Mouse (Mus musculus): ENCODE measurements around the gene Ensa. TPM values are rescaled to one million over a fixed set of nuclear protein-coding genes. Genes with fewer than 3 reads are reported as not detected.

The Ensa gene
- total and polyA plus RNA-seq, 3 experiments: 19.2 to 133 (median 104) TPM

DNA sequence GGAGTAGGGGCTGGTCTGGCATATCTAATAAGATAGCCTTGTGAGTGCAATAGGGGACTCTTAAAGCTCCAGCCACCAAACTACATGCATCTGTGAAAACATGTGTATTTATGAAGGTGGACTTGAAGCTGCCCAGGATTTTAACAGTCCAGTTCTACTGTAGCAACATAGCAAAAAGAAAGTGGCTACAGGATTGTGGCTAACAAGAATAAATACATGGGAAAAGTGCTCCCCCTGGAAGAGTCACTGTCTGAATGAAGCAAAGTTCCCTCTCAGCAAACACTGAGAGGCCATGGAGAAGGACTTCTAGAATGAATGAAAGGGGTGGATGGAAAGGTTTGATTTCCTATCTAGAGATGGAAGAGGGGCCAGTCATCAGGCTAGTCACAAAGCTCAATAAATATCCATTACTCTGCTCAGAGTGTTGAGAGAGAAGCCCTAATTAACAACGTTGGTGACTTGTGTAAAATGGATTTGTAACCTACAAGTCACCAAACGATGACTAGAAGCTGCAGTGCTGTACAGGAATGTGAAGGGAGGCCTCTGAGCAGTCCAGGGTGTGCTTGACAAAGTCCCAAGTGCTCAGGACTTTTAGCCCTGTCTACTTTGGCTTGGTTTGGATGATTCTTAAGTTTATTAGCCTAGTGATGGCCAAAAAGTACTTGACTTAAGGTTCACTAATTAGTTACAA lies 36.1 kb downstream of the Ensa start:
- Histone ChIP-seq H3K27me3 (ENCODE audit: insufficient read depth, low read length) (no peaks in the 10 kb centered on the region), H3K4me3 (ENCODE audit: low read depth, low read length) (peak overlapping the region; percentile 83), H3K9me3 (replicated peaks) (no peaks in the 10 kb centered on the region), H3K4me1 (ENCODE audit: insufficient read depth, low read depth, low read length) (peaks cover 58% of the 10 kb centered on the region), H3K36me3 (replicated peaks) (peaks cover 64% of the 10 kb centered on the region)
- ATAC-seq (ENCODE audit: extremely low read depth, insufficient number of reproducible peaks, low FRiP score, poor library complexity, severe bottlenecking) (no peak), DNase-seq (ENCODE audit: low spot score) (no peak)
- no peak for TF ChIP-seq GATA1 (IDR thresholded peaks at IDR 0.05; ENCODE audit: borderline replicate concordance, low read length)
- no peak for TF ChIP-seq TAL1 (conservative IDR thresholded peaks at IDR 0.05; ENCODE audit: low read depth, low read length)
- TF ChIP-seq POLR2AphosphoS5 (IDR thresholded peaks at IDR 0.05; ENCODE audit: insufficient replicate concordance, low read depth, low read length): no peak
- no peak for TF ChIP-seq CTCF (IDR thresholded peaks at IDR 0.05; ENCODE audit: low read depth, low read length)
- TF ChIP-seq GATA2 (IDR thresholded peaks at IDR 0.05; ENCODE audit: borderline replicate concordance, low read depth, low read length): no peak

DNA sequence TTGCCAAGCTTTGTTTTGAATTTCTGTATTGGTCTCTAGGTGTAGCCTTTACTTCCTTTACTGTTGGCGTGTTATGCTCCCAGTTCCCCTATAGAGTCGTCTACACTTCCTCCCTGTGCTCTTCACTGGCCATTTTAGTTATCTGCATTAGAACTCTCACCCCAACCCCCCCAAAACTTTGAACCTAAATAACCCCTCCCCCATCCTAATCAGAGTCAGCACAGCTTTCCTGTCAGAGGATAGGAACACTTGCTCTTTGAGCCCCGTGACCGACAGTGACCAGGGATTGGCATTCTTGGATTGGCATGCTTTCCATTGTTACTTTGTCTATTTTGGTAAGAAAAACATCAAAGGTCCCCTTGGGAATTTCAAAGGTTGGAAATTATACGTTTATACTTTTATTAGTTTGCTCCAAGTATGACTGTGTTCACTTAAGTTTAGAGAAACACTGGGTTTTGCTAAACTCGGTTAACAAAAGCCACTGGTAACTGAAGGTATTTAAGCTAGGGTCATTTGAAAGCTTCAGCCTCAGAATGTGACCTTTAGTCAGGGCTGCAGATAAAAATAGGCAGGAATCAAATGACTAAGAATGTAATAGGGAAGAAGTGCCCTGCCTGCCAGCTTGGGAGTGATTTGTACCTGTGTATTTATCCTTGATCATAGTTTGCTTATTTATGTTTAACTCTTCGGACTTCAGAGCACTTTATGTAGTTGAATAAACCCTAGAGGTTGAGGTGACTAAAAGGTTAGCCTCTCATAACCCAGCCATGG lies 37.3 kb downstream of the Ensa start:
- Histone ChIP-seq H3K27me3 (ENCODE audit: insufficient read depth, low read length) (no peaks in the 10 kb centered on the region), H3K4me1 (ENCODE audit: insufficient read depth, low read depth, low read length) (peaks cover 67% of the 10 kb centered on the region), H3K9me3 (replicated peaks) (no peaks in the 10 kb centered on the region), H3K36me3 (replicated peaks) (peaks cover 70% of the 10 kb centered on the region), H3K4me3 (ENCODE audit: low read depth, low read length) (peak overlapping the region; percentile 5; the same call in 1 of the 2 replicates)
- ATAC-seq (ENCODE audit: extremely low read depth, insufficient number of reproducible peaks, low FRiP score, poor library complexity, severe bottlenecking) (no peak), DNase-seq (ENCODE audit: low spot score) (no peak)
- TF ChIP-seq TAL1 (conservative IDR thresholded peaks at IDR 0.05; ENCODE audit: low read depth, low read length): no peak
- no peak for TF ChIP-seq POLR2AphosphoS5 (IDR thresholded peaks at IDR 0.05; ENCODE audit: insufficient replicate concordance, low read depth, low read length)
- TF ChIP-seq GATA2 (IDR thresholded peaks at IDR 0.05; ENCODE audit: borderline replicate concordance, low read depth, low read length): no peak
- TF ChIP-seq GATA1 (IDR thresholded peaks at IDR 0.05; ENCODE audit: borderline replicate concordance, low read length): no peak

DNA sequence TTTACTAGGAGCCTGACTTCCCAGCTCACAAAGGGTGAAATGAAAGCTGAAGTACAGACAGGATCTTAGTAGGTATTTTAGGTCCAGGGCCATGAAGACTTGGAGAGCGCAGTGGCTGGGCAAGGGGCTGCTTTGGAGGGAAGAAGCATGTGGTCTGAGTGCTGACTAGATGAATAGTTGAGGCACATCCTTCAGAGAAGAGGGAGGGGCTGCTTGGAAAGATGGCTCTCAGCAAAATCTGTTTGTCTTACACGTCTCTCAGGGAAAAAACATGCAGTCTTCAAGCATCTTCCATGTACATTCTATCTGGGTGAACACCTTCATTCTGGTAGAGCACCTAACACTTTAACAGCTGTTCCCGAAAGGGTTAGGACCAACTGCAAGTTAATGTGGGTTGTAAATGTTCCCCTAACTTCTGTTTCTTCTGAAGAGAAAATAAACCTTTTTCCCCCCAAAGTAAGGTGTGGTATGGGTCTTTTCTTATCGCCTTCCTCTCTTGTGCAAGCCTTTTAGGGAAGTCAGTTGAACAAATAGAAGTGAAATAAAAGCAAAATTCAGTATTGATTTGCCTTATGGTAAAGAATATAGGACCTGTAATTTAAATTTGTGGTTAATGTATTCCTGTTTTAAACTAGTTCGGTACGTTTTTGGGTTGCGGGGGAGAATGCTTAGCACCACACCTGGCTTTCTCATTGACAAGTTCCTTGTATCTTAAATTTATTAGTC lies 38.1 kb downstream of the Ensa start:
- DNase-seq (ENCODE audit: low spot score): no peak
- TF ChIP-seq GATA2 (IDR thresholded peaks at IDR 0.05; ENCODE audit: borderline replicate concordance, low read depth, low read length): no peak
- TF ChIP-seq GATA1 (IDR thresholded peaks at IDR 0.05; ENCODE audit: borderline replicate concordance, low read length): no peak
- no peak for TF ChIP-seq TAL1 (conservative IDR thresholded peaks at IDR 0.05; ENCODE audit: low read depth, low read length)
- TF ChIP-seq POLR2AphosphoS5 (IDR thresholded peaks at IDR 0.05; ENCODE audit: insufficient replicate concordance, low read depth, low read length): no peak
- no peak for TF ChIP-seq CTCF (IDR thresholded peaks at IDR 0.05; ENCODE audit: low read depth, low read length)
- Histone ChIP-seq H3K4me1 (ENCODE audit: insufficient read depth, low read depth, low read length) (peaks cover 67% of the 10 kb centered on the region), H3K36me3 (replicated peaks) (peaks cover 77% of the 10 kb centered on the region), H3K27me3 (ENCODE audit: insufficient read depth, low read length) (no peaks in the 10 kb centered on the region), H3K9me3 (replicated peaks) (no peaks in the 10 kb centered on the region), H3K4me3 (ENCODE audit: low read depth, low read length) (peak overlapping the region; percentile 5; the same call in 1 of the 2 replicates)
- ATAC-seq (ENCODE audit: extremely low read depth, insufficient number of reproducible peaks, low FRiP score, poor library complexity, severe bottlenecking): no peak

DNA sequence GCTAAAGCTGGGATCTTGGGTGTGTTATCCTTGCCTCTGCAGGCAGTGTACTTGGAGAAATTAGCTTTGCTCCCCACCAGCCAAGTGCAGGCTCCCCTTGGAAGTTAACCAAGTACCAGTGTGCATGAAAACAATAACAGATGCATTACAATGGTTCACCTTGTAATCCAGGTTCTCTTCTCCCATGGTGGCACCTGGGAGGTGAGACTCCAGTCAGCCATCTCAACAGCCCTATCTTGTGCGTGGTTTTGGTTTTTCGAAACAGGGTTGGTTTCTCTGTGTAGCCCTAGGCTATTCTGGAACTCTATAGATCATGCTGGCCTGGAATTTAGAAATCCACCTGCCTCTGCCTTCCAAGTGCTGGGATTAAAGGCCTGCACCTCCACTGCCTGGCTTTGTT lies 38.7 kb downstream of the Ensa start:
- Histone ChIP-seq H3K36me3 (replicated peaks) (peaks cover 83% of the 10 kb centered on the region), H3K4me1 (ENCODE audit: insufficient read depth, low read depth, low read length) (peaks cover 73% of the 10 kb centered on the region), H3K27me3 (ENCODE audit: insufficient read depth, low read length) (no peaks in the 10 kb centered on the region), H3K4me3 (ENCODE audit: low read depth, low read length) (no peak overlapping the region; the same call in 1 of the 2 replicates), H3K9me3 (replicated peaks) (no peaks in the 10 kb centered on the region)
- no peak for ATAC-seq (ENCODE audit: extremely low read depth, insufficient number of reproducible peaks, low FRiP score, poor library complexity, severe bottlenecking)
- peak; percentile 70; the same call in 1 of the 2 replicates for TF ChIP-seq POLR2AphosphoS5 (IDR thresholded peaks at IDR 0.05; ENCODE audit: insufficient replicate concordance, low read depth, low read length)
- TF ChIP-seq GATA1 (IDR thresholded peaks at IDR 0.05; ENCODE audit: borderline replicate concordance, low read length): no peak
- DNase-seq (ENCODE audit: low spot score): no peak

DNA sequence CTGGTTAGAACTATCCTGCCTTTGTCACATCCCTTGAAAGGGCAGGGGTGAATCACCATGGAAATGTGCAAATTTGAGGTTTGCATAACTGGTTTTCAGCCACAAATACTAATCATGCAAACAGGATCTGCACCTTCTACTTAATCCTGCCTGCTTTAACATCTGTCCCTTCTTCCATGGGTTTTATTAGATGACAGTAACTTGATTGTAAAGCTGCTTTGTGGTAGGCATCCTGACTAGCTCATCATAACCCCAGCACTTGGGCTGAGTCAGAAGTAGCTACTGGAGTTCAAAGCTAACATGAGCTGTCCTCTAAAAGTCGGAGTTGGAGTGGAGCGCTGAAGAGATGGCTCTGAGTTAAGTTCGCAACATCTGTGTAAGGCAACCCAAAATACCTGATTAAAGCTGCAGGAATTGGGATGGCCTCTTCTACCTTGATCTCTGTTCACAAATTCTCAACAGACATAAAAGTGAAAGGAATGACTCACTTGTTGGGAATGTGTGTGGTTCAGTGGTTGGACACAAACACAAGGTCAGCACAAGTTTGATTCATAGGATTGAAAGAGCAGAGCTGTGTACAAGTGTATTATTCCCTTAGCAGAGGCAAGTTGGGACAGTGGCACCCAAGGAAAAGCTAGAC lies 39.3 kb downstream of the Ensa start:
- Histone ChIP-seq H3K4me1 (ENCODE audit: insufficient read depth, low read depth, low read length) (peaks cover 79% of the 10 kb centered on the region), H3K9me3 (replicated peaks) (no peaks in the 10 kb centered on the region), H3K4me3 (ENCODE audit: low read depth, low read length) (no peak overlapping the region; the same call in 1 of the 2 replicates), H3K27me3 (ENCODE audit: insufficient read depth, low read length) (no peaks in the 10 kb centered on the region), H3K36me3 (replicated peaks) (peaks cover 88% of the 10 kb centered on the region)
- TF ChIP-seq GATA1 (IDR thresholded peaks at IDR 0.05; ENCODE audit: borderline replicate concordance, low read length) (no peak), GATA2 (IDR thresholded peaks at IDR 0.05; ENCODE audit: borderline replicate concordance, low read depth, low read length) (no peak)
- ATAC-seq (ENCODE audit: extremely low read depth, insufficient number of reproducible peaks, low FRiP score, poor library complexity, severe bottlenecking) (no peak), DNase-seq (ENCODE audit: low spot score) (no peak)

GRCm38 (mm10) chr3:95664940-95665352 lies 40.2 kb downstream of the Ensa start:
- peaks cover 88% of the 10 kb centered on the region for H3K36me3 ChIP-seq (replicated peaks)
- peaks cover 88% of the 10 kb centered on the region for H3K4me1 ChIP-seq (ENCODE audit: insufficient read depth, low read depth, low read length)
- no peak overlapping the region; the same call in 1 of the 2 replicates for H3K4me3 ChIP-seq (ENCODE audit: low read depth, low read length)
- TF ChIP-seq TAL1 (conservative IDR thresholded peaks at IDR 0.05; ENCODE audit: low read depth, low read length) (no peak), GATA2 (IDR thresholded peaks at IDR 0.05; ENCODE audit: borderline replicate concordance, low read depth, low read length) (no peak), CTCF (IDR thresholded peaks at IDR 0.05; ENCODE audit: low read depth, low read length) (no peak), GATA1 (IDR thresholded peaks at IDR 0.05; ENCODE audit: borderline replicate concordance, low read length) (no peak), POLR2AphosphoS5 (IDR thresholded peaks at IDR 0.05; ENCODE audit: insufficient replicate concordance, low read depth, low read length) (no peak; the same call in 1 of the 2 replicates)
- no peaks in the 10 kb centered on the region for H3K9me3 ChIP-seq (replicated peaks)
- no peaks in the 10 kb centered on the region for H3K27me3 ChIP-seq (ENCODE audit: insufficient read depth, low read length)
- ATAC-seq (ENCODE audit: extremely low read depth, insufficient number of reproducible peaks, low FRiP score, poor library complexity, severe bottlenecking) (no peak), DNase-seq (ENCODE audit: low spot score) (no peak)
